Mouse (Mus musculus) lung, postnatal 0 days (tissue): ENCODE measurements at regions not wholly inside any gene's neighbourhood (a gene's known extent, or its start where the extent isn't known, plus 50 kb on each side); places are given as distances from the start of the nearest gene placed in this dataset.

Source experiments
- ATAC-seq: fragments of 200-750 bp; cut with Nextera tagmentation; 2 replicates; pipeline ENCODE4 v1.8.0; 2017; ENCODE audit warnings: moderate library complexity
- DNase-seq: peaks from one replicate; pipeline ENCODE4 v3.0.0-alpha.2; 2016; ENCODE audit warnings: low spot score
- H3K27ac ChIP-seq: fragments of 300-500 bp; sonication (generic); 2 replicates; pipeline ENCODE4 v1.5.1; 2014; ENCODE audit warnings: antibody characterized with exemption, mild to moderate bottlenecking, low read length, mixed read lengths
- H3K27me3 ChIP-seq: fragments of 300-500 bp; sonication (generic); replicated peaks from 2 replicates; pipeline ENCODE4 v1.6.1; 2014; ENCODE audit warnings: low read length, mixed read lengths; ENCODE audit not compliant: insufficient read depth
- H3K36me3 ChIP-seq: fragments of 300-500 bp; sonication (generic); 2 replicates; pipeline ENCODE4 v1.6.1; 2014; ENCODE audit warnings: low read length, mixed read lengths; ENCODE audit not compliant: insufficient read depth
- H3K4me1 ChIP-seq: fragments of 300-500 bp; sonication (generic); 2 replicates; pipeline ENCODE4 v1.6.1; 2014; ENCODE audit warnings: antibody characterized with exemption, low read depth, low read length, mixed read lengths; ENCODE audit not compliant: insufficient read depth
- H3K4me2 ChIP-seq: fragments of 300-500 bp; sonication (generic); replicated peaks from 2 replicates; pipeline ENCODE4 v1.6.1; 2014; ENCODE audit warnings: low read depth, mild to moderate bottlenecking, low read length, moderate library complexity, mixed read lengths
- H3K4me3 ChIP-seq: fragments of 300-500 bp; sonication (generic); 2 replicates; pipeline ENCODE4 v1.5.1; 2014; ENCODE audit warnings: low read depth, low read length
- H3K9ac ChIP-seq: fragments of 300-500 bp; sonication (generic); replicated peaks from 2 replicates; pipeline ENCODE4 v1.6.1; 2014; ENCODE audit warnings: low read depth, mild to moderate bottlenecking
- H3K9me3 ChIP-seq: fragments of 300-500 bp; sonication (generic); 2 replicates; pipeline ENCODE4 v1.6.1; 2016; ENCODE audit warnings: low read length, mixed read lengths
- CTCF ChIP-seq: IDR thresholded peaks from 2 replicates; pipeline ENCODE4 v1.5.1; 2016; ENCODE audit warnings: antibody characterized with exemption, mild to moderate bottlenecking
- EP300 ChIP-seq: IDR thresholded peaks from 2 replicates; pipeline ENCODE4 v1.6.1; 2016; ENCODE audit warnings: antibody characterized with exemption, mild to moderate bottlenecking, control low read depth
- WGBS: fragments of 180-500 bp; shearing (Covaris S2); extraction: QIAGEN DNeasy Blood & Tissue Kit; methylation state at CpG from one replicate; pipeline ENCODE4 v1.1.7; 2014; 5-methylcytosine and 5-hydroxymethylcytosine counted together

DNA sequence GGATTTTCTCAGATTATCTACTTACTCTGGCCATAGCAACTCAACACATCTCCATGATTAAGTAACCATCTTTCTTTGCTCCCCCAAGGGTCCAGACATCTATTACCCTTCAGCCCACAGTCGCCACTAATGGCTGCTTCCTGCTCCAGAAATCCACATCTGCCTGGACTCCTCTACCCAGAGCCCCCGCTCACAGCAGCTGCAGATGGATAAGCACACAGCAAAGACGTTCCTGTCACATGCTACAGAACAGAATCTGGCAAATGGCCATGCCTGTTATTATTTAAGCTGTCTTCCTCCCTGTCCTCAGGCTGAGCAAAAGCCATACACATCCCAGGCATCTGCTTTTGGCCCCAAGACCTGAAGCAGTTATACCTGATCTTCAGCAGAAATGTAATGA lies 173.8 kb upstream of the Kdm8 start:
- Histone ChIP-seq H3K9me3 (no peaks in the 10 kb centered on the region), H3K27me3 (no peaks in the 10 kb centered on the region), H3K4me3 (no peak overlapping the region), H3K4me2 (no peak overlapping the region), H3K4me1 (no peaks in the 10 kb centered on the region), H3K36me3 (no peaks in the 10 kb centered on the region), H3K9ac (no peak overlapping the region), H3K27ac (no peak overlapping the region)
- WGBS: 29% methylated on average over 3 of the region's 3 CpGs
- DNase-seq: no peak
- TF ChIP-seq EP300 (no peak), CTCF (no peak)
- no peak for ATAC-seq

GRCm38 (mm10) chr7:125271356-125271755 lies 173.1 kb upstream of the Kdm8 start:
- DNase-seq (no peak), ATAC-seq (no peak)
- Histone ChIP-seq H3K4me1 (no peaks in the 10 kb centered on the region), H3K4me2 (no peak overlapping the region), H3K36me3 (no peaks in the 10 kb centered on the region), H3K4me3 (no peak overlapping the region), H3K9ac (no peak overlapping the region), H3K27ac (no peak overlapping the region), H3K9me3 (no peaks in the 10 kb centered on the region), H3K27me3 (no peaks in the 10 kb centered on the region)
- WGBS: 83% methylated on average over 4 of the region's 4 CpGs
- TF ChIP-seq EP300 (no peak), CTCF (no peak)

DNA sequence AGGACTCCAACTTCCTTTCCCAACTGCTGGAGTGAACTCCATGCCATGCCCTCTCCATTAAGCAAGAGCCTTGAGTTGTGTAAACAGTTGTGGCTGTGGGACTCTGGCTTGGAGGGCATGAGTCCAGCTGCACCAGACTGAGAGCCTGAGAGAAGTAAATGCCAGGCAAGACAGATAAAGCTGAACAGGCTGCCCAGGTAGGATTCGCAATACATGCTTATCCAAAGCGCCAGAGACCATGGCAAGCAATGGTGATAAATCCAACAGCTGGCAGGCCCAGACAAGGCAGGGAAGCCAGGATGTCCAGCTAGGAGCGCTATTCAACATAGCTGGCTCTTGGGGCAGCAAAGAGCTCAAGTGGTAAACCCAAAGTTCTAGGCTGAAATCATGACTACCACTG lies 163.1 kb upstream of the Kdm8 start:
- no peaks in the 10 kb centered on the region for H3K4me1 ChIP-seq
- H3K4me2 ChIP-seq: no peak overlapping the region
- DNase-seq (no peak), ATAC-seq (no peak)
- no peaks in the 10 kb centered on the region for H3K36me3 ChIP-seq
- H3K27ac ChIP-seq: no peak overlapping the region
- H3K9ac ChIP-seq: no peak overlapping the region
- no peaks in the 10 kb centered on the region for H3K9me3 ChIP-seq
- TF ChIP-seq CTCF: peak; percentile 21; the same call in 1 of the 2 replicates
- no peak for TF ChIP-seq EP300
- no peak overlapping the region for H3K4me3 ChIP-seq
- WGBS: 57% methylated on average over 3 of the region's 3 CpGs
- H3K27me3 ChIP-seq: no peaks in the 10 kb centered on the region

DNA sequence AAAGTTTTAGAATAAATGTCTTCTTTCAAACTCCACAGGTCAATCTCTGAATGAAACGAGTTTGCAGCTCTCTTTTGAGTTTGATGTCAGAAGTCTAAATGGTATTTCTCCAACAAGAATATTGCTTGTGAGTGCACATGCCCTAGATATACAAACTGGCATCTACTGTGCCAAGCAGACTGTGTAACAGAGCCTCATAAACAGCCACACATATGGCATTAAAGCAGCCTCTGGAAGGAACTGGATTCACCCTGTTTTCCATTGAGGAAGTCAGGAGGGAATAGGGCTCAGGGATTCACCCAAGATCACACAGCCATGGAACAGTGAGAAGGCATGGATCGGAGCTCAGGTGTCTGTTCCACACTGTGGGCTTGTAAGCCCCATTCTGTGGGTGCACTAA lies 149.2 kb upstream of the Kdm8 start:
- no peaks in the 10 kb centered on the region for H3K36me3 ChIP-seq
- no peaks in the 10 kb centered on the region for H3K27me3 ChIP-seq
- no peak overlapping the region for H3K9ac ChIP-seq
- no peak overlapping the region for H3K27ac ChIP-seq
- ATAC-seq: no peak
- TF ChIP-seq CTCF (no peak), EP300 (no peak)
- no peaks in the 10 kb centered on the region for H3K4me1 ChIP-seq
- H3K9me3 ChIP-seq: no peaks in the 10 kb centered on the region
- no peak for DNase-seq
- H3K4me3 ChIP-seq: no peak overlapping the region
- WGBS: 49% methylated on average over 2 of the region's 2 CpGs
- H3K4me2 ChIP-seq: no peak overlapping the region

GRCm38 (mm10) chr7:125308433-125308832 lies 136.0 kb upstream of the Kdm8 start:
- no peak for ATAC-seq
- WGBS: 92% methylated on average over 3 of the region's 3 CpGs
- no peak overlapping the region for H3K9ac ChIP-seq

GRCm38 (mm10) chr7:125310971-125311370 lies 133.5 kb upstream of the Kdm8 start:
- TF ChIP-seq EP300: no peak
- no peak for TF ChIP-seq CTCF
- Histone ChIP-seq H3K9me3 (no peaks in the 10 kb centered on the region), H3K4me1 (no peaks in the 10 kb centered on the region), H3K36me3 (no peaks in the 10 kb centered on the region), H3K9ac (no peak overlapping the region), H3K4me2 (no peak overlapping the region), H3K27ac (no peak overlapping the region), H3K27me3 (no peaks in the 10 kb centered on the region), H3K4me3 (no peak overlapping the region)
- 75% methylated on average over 4 of the region's 4 CpGs for WGBS
- DNase-seq (no peak), ATAC-seq (no peak)

More at GRCm38 (mm10) chr7:125308433-125308832, 136.0 kb upstream of the Kdm8 start:
- DNase-seq: no peak
- no peaks in the 10 kb centered on the region for H3K36me3 ChIP-seq
- no peak overlapping the region for H3K27ac ChIP-seq
- H3K9me3 ChIP-seq: no peaks in the 10 kb centered on the region
- TF ChIP-seq CTCF (no peak), EP300 (no peak)
- no peak overlapping the region for H3K4me2 ChIP-seq
- no peaks in the 10 kb centered on the region for H3K27me3 ChIP-seq
- no peak overlapping the region for H3K4me3 ChIP-seq
- no peaks in the 10 kb centered on the region for H3K4me1 ChIP-seq

GRCm38 (mm10) chr7:125313604-125314003 lies 130.9 kb upstream of the Kdm8 start:
- TF ChIP-seq EP300 (no peak), CTCF (no peak)

More at GRCm38 (mm10) chr7:125313604-125314003, 130.9 kb upstream of the Kdm8 start:
- Histone ChIP-seq H3K4me3 (no peak overlapping the region), H3K9me3 (no peaks in the 10 kb centered on the region), H3K4me1 (no peaks in the 10 kb centered on the region), H3K27me3 (no peaks in the 10 kb centered on the region), H3K27ac (no peak overlapping the region), H3K9ac (no peak overlapping the region), H3K36me3 (no peaks in the 10 kb centered on the region), H3K4me2 (no peak overlapping the region)
- DNase-seq (no peak), ATAC-seq (no peak)
- WGBS: 79% methylated on average over 3 of the region's 3 CpGs
